Mouse (Mus musculus) CH12.LX (cell line): ENCODE data around the gene Sgk2. TPM values are rescaled to one million over a fixed set of nuclear protein-coding genes. Genes with fewer than 3 reads are reported as not detected.
"Not testable (repeated sequence)": the region's sequence is repeated elsewhere in the genome, so short reads cannot be mapped to it uniquely, and the experiment has no call there.

Source experiments
- DNase-seq: peaks from one replicate; pipeline ENCODE4 v3.0.0-alpha.2; 2013; ENCODE audit errors: extremely low read depth
- H3K27ac ChIP-seq: 2 replicates; pipeline ENCODE4 v1.5.1; 2012; ENCODE audit warnings: low read depth, mild to moderate bottlenecking, control low read depth, moderate library complexity; ENCODE audit not compliant: insufficient read depth
- H3K27me3 ChIP-seq: replicated peaks from 2 replicates; pipeline ENCODE3; 2012; ENCODE audit warnings: inconsistent platforms
- H3K36me3 ChIP-seq, 2 experiments: replicated peaks in 1 of 2; 2 replicates each; pipeline versions ENCODE3 to v1.6.1; 2012; ENCODE audit warnings: inconsistent platforms in 1 of 2, low read length in 1 of 2, mild to moderate bottlenecking in 1 of 2, mixed read lengths in 1 of 2, moderate library complexity in 1 of 2; ENCODE audit not compliant: control insufficient read depth in 1 of 2, insufficient read depth in 1 of 2
- H3K4me1 ChIP-seq, 2 experiments: 2 replicates each; pipeline ENCODE4 v1.6.1; 2012; ENCODE audit warnings: inconsistent platforms in 1 of 2, moderate library complexity in 1 of 2; ENCODE audit not compliant: insufficient read depth in 2 of 2, control insufficient read depth in 1 of 2
- H3K4me2 ChIP-seq: 2 replicates; pipeline ENCODE4 v1.6.1; 2012; ENCODE audit warnings: low read depth, mild to moderate bottlenecking, control low read depth; ENCODE audit not compliant: poor library complexity, insufficient read depth, severe bottlenecking
- H3K4me3 ChIP-seq, 3 experiments: fragments of 150-350 bp in 1 of 3; sonication (generic) in 1 of 3; replicated peaks in 1 of 3; 2 replicates each; pipeline versions ENCODE3 to v1.5.1; 2011 to 2012; ENCODE audit warnings: low read depth in 2 of 3, low read length in 2 of 3, mild to moderate bottlenecking in 2 of 3, moderate library complexity in 2 of 3, control low read depth in 1 of 3, improper control_type of control experiment in 1 of 3, inconsistent platforms in 1 of 3, mixed read lengths in 1 of 3; ENCODE audit not compliant: poor library complexity in 1 of 3
- H3K79me2 ChIP-seq: replicated peaks from 2 replicates; pipeline ENCODE4 v1.6.1; 2012; ENCODE audit warnings: mild to moderate bottlenecking, moderate library complexity; ENCODE audit not compliant: control insufficient read depth, poor library complexity, insufficient read depth, severe bottlenecking; ENCODE audit errors: extremely low read depth
- H3K9ac ChIP-seq: 2 replicates; pipeline ENCODE4 v1.6.1; 2012; ENCODE audit warnings: low read depth, mild to moderate bottlenecking, control low read depth, moderate library complexity; ENCODE audit not compliant: insufficient read depth
- H3K9me3 ChIP-seq: replicated peaks from 2 replicates; pipeline ENCODE3; 2012; ENCODE audit warnings: low read length, inconsistent platforms, mixed read lengths
- BHLHE40 ChIP-seq: IDR thresholded peaks from 2 replicates; pipeline ENCODE4 v1.6.1; 2011; ENCODE audit warnings: mild to moderate bottlenecking, low read depth, low read length, improper control_type of control experiment
- E2F4 ChIP-seq: IDR thresholded peaks from 2 replicates; pipeline ENCODE4 v1.6.1; 2011; ENCODE audit warnings: low read depth, low read length, improper control_type of control experiment; ENCODE audit not compliant: insufficient replicate concordance
- EP300 ChIP-seq: IDR thresholded peaks from 2 replicates; pipeline ENCODE4 v1.6.1; 2011; ENCODE audit warnings: low read length, improper control_type of control experiment
- GABPA ChIP-seq: IDR thresholded peaks from 2 replicates; pipeline ENCODE4 v1.6.1; 2012; ENCODE audit warnings: low read depth, low read length, improper control_type of control experiment, inconsistent platforms; ENCODE audit not compliant: insufficient replicate concordance
- HCFC1 ChIP-seq: IDR thresholded peaks from 2 replicates; pipeline ENCODE4 v1.6.1; 2012; ENCODE audit warnings: low read depth, mild to moderate bottlenecking, inconsistent platforms, low read length, improper control_type of control experiment
- JUN ChIP-seq: IDR thresholded peaks from 2 replicates; pipeline ENCODE4 v1.6.1; 2011; ENCODE audit warnings: low read depth, mild to moderate bottlenecking, low read length, improper control_type of control experiment, moderate library complexity; ENCODE audit not compliant: insufficient read depth
- KAT2A ChIP-seq: IDR thresholded peaks from 2 replicates; pipeline ENCODE4 v1.6.1; 2012; ENCODE audit warnings: low read length, improper control_type of control experiment, inconsistent platforms; ENCODE audit not compliant: insufficient replicate concordance
- MAFK ChIP-seq: IDR thresholded peaks from 2 replicates; pipeline ENCODE4 v1.6.1; 2011; ENCODE audit warnings: low read length, improper control_type of control experiment; ENCODE audit not compliant: insufficient replicate concordance
- MAX ChIP-seq: IDR thresholded peaks from 2 replicates; pipeline ENCODE4 v1.6.1; 2011; ENCODE audit warnings: low read length, improper control_type of control experiment
- MAZ ChIP-seq: IDR thresholded peaks from 2 replicates; pipeline ENCODE4 v1.6.1; 2012; ENCODE audit warnings: low read depth, mild to moderate bottlenecking, inconsistent platforms, low read length, improper control_type of control experiment, moderate library complexity
- MXI1 ChIP-seq: IDR thresholded peaks from 2 replicates; pipeline ENCODE4 v1.6.1; 2011; ENCODE audit warnings: mild to moderate bottlenecking, low read depth, low read length, improper control_type of control experiment
- MYC ChIP-seq: IDR thresholded peaks from 2 replicates; pipeline ENCODE4 v1.6.1; 2011; ENCODE audit warnings: low read depth, mild to moderate bottlenecking, improper control_type of control experiment, low read length
- PAX5 ChIP-seq: IDR thresholded peaks from 2 replicates; pipeline ENCODE4 v1.6.1; 2012; ENCODE audit warnings: low read length, inconsistent platforms, mixed read lengths
- POLR2A ChIP-seq: IDR thresholded peaks from 2 replicates; pipeline ENCODE4 v1.6.1; 2011; ENCODE audit warnings: low read depth, mild to moderate bottlenecking, improper control_type of control experiment, low read length
- SIN3A ChIP-seq: IDR thresholded peaks from 2 replicates; pipeline ENCODE4 v1.6.1; 2012; ENCODE audit warnings: low read length, improper control_type of control experiment, inconsistent platforms
- SMC3 ChIP-seq: IDR thresholded peaks from 2 replicates; pipeline ENCODE4 v1.6.1; 2011; ENCODE audit warnings: low read depth, low read length, improper control_type of control experiment
- TBP ChIP-seq: conservative IDR thresholded peaks from 2 replicates; pipeline ENCODE4 v1.6.1; 2011; ENCODE audit warnings: low read depth, low read length, improper control_type of control experiment
- TCF12 ChIP-seq: IDR thresholded peaks from 2 replicates; pipeline ENCODE4 v1.6.1; 2014; ENCODE audit warnings: low read depth, mild to moderate bottlenecking, inconsistent platforms, low read length, improper control_type of control experiment
- UBTF ChIP-seq: IDR thresholded peaks from 2 replicates; pipeline ENCODE4 v1.6.1; 2012; ENCODE audit warnings: low read depth, mild to moderate bottlenecking, inconsistent platforms, low read length, improper control_type of control experiment, moderate library complexity
- USF1 ChIP-seq: IDR thresholded peaks from 2 replicates; pipeline ENCODE4 v1.6.1; 2014; ENCODE audit warnings: low read depth, mild to moderate bottlenecking, inconsistent platforms, low read length, improper control_type of control experiment
- ZC3H11A ChIP-seq: IDR thresholded peaks from 2 replicates; pipeline ENCODE4 v1.6.1; 2012; ENCODE audit warnings: low read depth, mild to moderate bottlenecking, inconsistent platforms, low read length, improper control_type of control experiment
- ZMIZ1 ChIP-seq: IDR thresholded peaks from 2 replicates; pipeline ENCODE4 v1.6.1; 2012; ENCODE audit warnings: low read depth, mild to moderate bottlenecking, inconsistent platforms, low read length, improper control_type of control experiment
- ZNF384 ChIP-seq: IDR thresholded peaks from 2 replicates; pipeline ENCODE4 v1.6.1; 2012; ENCODE audit warnings: low read depth, low read length, improper control_type of control experiment, inconsistent platforms
- dilution Hi-C: fragments of 300-500 bp; cut with MboI; formaldehyde crosslinking; loops from 2 replicates; pipeline ENCODE4 v1.14.3; 2020; ENCODE audit warnings: low sequenced_read_pairs; ENCODE audit not compliant: extremely low pct_unique_long_range_greater_than_20kb, extremely low pct_ligation_motif_present
- in situ Hi-C: fragments of 300-500 bp; cut with MboI; formaldehyde crosslinking; loops from 3 replicates; pipeline ENCODE4 v1.14.3; 2019; ENCODE audit warnings: low sequenced_read_pairs, low pct_ligation_motif_present, low pct_unique_long_range_greater_than_20kb, mixed read lengths
- polyA plus RNA-seq: library from polyadenylated mRNA; unstranded; fragments of >175 nt; gene quantifications from 2 replicates; pipeline ENCODE4 v1.2.1, GENCODE M21; 2012; ENCODE audit warnings: low read depth; ENCODE audit not compliant: insufficient read length
- total RNA-seq, 2 experiments: library from RNA; depleted of rRNA; stranded (reverse); fragments of 300-350 nt in 1 of 2; fragments of >200 nt in 1 of 2; gene quantifications; 2 replicates each; pipeline ENCODE4 v1.2.3; 2012 to 2014

The Sgk2 gene
- total and polyA plus RNA-seq, 3 experiments, result not detected

- in situ Hi-C loops (no loop called here), dilution Hi-C loops (no loop called here)
- TF ChIP-seq ZMIZ1, result no peak
- TF ChIP-seq BHLHE40, result no peak
- TF ChIP-seq JUN, result no peak
- TF ChIP-seq MAX, result no peak
- TF ChIP-seq EP300, result no peak
- no peak for TF ChIP-seq MYC
- TF ChIP-seq MAZ, result no peak
- TF ChIP-seq KAT2A, result no peak
- TF ChIP-seq GABPA, result no peak
- TF ChIP-seq MXI1, result no peak
- no peak for TF ChIP-seq PAX5
- no peak for TF ChIP-seq ZC3H11A
- TF ChIP-seq E2F4, result no peak
- TF ChIP-seq HCFC1, result no peak
- no peak for TF ChIP-seq TBP
- no peak for TF ChIP-seq POLR2A
- TF ChIP-seq SMC3, result no peak
- DNase-seq, result peak; percentile 24
- Histone ChIP-seq H3K36me3 (peaks cover 6 to 23% of the 10 kb centered on the region in 2 experiments), H3K27me3 (no peaks in the 10 kb centered on the region), H3K9me3 (no peaks in the 10 kb centered on the region), H3K4me2 (peak overlapping the region; percentile 75), H3K4me1 (peaks cover 9 to 46% of the 10 kb centered on the region in 2 experiments; a peak in 3 of 4 replicates), H3K9ac (peak overlapping the region; percentile 10; the same call in 1 of the 2 replicates), H3K79me2 (peaks cover 37% of the 10 kb centered on the region), H3K27ac (peak overlapping the region; percentile 26; the same call in 1 of the 2 replicates), H3K4me3 (peak overlapping the region; percentile 72 to 86 (median 82))
These were observed 68.6 kb downstream of the Sgk2 start for GRCm38 (mm10) chr2:163055715-163056114.

GRCm38 (mm10) chr2:163056584-163056983 is 69.5 kb downstream of the Sgk2 start:
- no peak overlapping the region for H3K27ac ChIP-seq

GRCm38 (mm10) chr2:163058981-163059380 is 71.9 kb downstream of the Sgk2 start:
- peaks cover 37% of the 10 kb centered on the region for H3K79me2 ChIP-seq
- H3K27ac ChIP-seq, H3K4me2 ChIP-seq, in situ Hi-C loops, H3K4me3 ChIP-seq, H3K27me3 ChIP-seq, H3K9me3 ChIP-seq, H3K9ac ChIP-seq, DNase-seq, dilution Hi-C loops: not testable (repeated sequence)
- peaks cover 16 to 54% of the 10 kb centered on the region in 2 experiments for H3K4me1 ChIP-seq
- peaks cover 22 to 44% of the 10 kb centered on the region in 2 experiments for H3K36me3 ChIP-seq

More at GRCm38 (mm10) chr2:163056584-163056983, 69.5 kb downstream of the Sgk2 start:
- Histone ChIP-seq H3K27me3 (no peaks in the 10 kb centered on the region), H3K4me1 (peaks cover 14 to 55% of the 10 kb centered on the region in 2 experiments), H3K4me2 (peak overlapping the region; percentile 75; the same call in 1 of the 2 replicates), H3K9me3 (no peaks in the 10 kb centered on the region), H3K36me3 (peaks cover 6 to 28% of the 10 kb centered on the region in 2 experiments), H3K9ac (no peak overlapping the region), H3K79me2 (peaks cover 37% of the 10 kb centered on the region), H3K4me3 (peak overlapping the region in 1 of 3 experiments; percentile 86)
- dilution Hi-C loops (no loop called here), in situ Hi-C loops (no loop called here)
- TF ChIP-seq E2F4 (no peak), KAT2A (no peak), ZC3H11A (no peak), JUN (no peak), TCF12 (no peak), USF1 (no peak), SIN3A (no peak), MAFK (no peak), ZNF384 (no peak), UBTF (no peak)
- no peak for DNase-seq
